Mouse (Mus musculus): ENCODE data around the gene Plpp1. TPM values are rescaled to one million over a fixed set of nuclear protein-coding genes. Genes with fewer than 3 reads are reported as not detected.

Plpp1 gene
- polyA plus RNA-seq, 1 experiment: 13.5 TPM

- Histone ChIP-seq H3K27ac (ENCODE audit: control insufficient read depth, insufficient read depth, low read length) (no peak overlapping the region), H3K27me3 (ENCODE audit: control insufficient read depth, insufficient read depth, low read length) (no peaks in the 10 kb centered on the region), H3K36me3 (ENCODE audit: control insufficient read depth, insufficient read depth, low read length) (peaks cover 76% of the 10 kb centered on the region), H3K4me1 (replicated peaks; ENCODE audit: control insufficient read depth, insufficient read depth, low read length) (no peaks in the 10 kb centered on the region), H3K4me3 (ENCODE audit: control insufficient read depth, insufficient read depth, low read length) (no peak overlapping the region)
- no peak for DNase-seq
- WGBS: 45% methylated on average over 11 of the region's 11 CpGs
- TF ChIP-seq POLR2A (IDR thresholded peaks at IDR 0.05; ENCODE audit: control insufficient read depth, extremely low read depth, insufficient read depth, low read length, poor library complexity) (no peak), CTCF (IDR thresholded peaks at IDR 0.05; ENCODE audit: borderline replicate concordance, control insufficient read depth, extremely low read depth, insufficient read depth, low read length, poor library complexity) (no peak)
These were observed 69.6 kb downstream of the Plpp1 start for GRCm38 (mm10) chr13:112870039-112870690.

- 70% methylated on average over 17 of the region's 17 CpGs for WGBS
- no peak for DNase-seq
- Histone ChIP-seq H3K4me1 (replicated peaks; ENCODE audit: control insufficient read depth, insufficient read depth, low read length) (no peaks in the 10 kb centered on the region), H3K27ac (ENCODE audit: control insufficient read depth, insufficient read depth, low read length) (no peak overlapping the region), H3K36me3 (ENCODE audit: control insufficient read depth, insufficient read depth, low read length) (peaks cover 75% of the 10 kb centered on the region), H3K27me3 (ENCODE audit: control insufficient read depth, insufficient read depth, low read length) (no peaks in the 10 kb centered on the region), H3K4me3 (ENCODE audit: control insufficient read depth, insufficient read depth, low read length) (no peak overlapping the region)
- no peak for TF ChIP-seq POLR2A (IDR thresholded peaks at IDR 0.05; ENCODE audit: control insufficient read depth, extremely low read depth, insufficient read depth, low read length, poor library complexity)
- TF ChIP-seq CTCF (IDR thresholded peaks at IDR 0.05; ENCODE audit: borderline replicate concordance, control insufficient read depth, extremely low read depth, insufficient read depth, low read length, poor library complexity): no peak
These were observed 71.1 kb downstream of the Plpp1 start for GRCm38 (mm10) chr13:112871500-112872266.

- 98% methylated on average over 12 of the region's 12 CpGs for WGBS
- Histone ChIP-seq H3K36me3 (ENCODE audit: control insufficient read depth, insufficient read depth, low read length) (peaks cover 79% of the 10 kb centered on the region), H3K4me3 (ENCODE audit: control insufficient read depth, insufficient read depth, low read length) (no peak overlapping the region), H3K27ac (ENCODE audit: control insufficient read depth, insufficient read depth, low read length) (no peak overlapping the region), H3K27me3 (ENCODE audit: control insufficient read depth, insufficient read depth, low read length) (no peaks in the 10 kb centered on the region), H3K4me1 (replicated peaks; ENCODE audit: control insufficient read depth, insufficient read depth, low read length) (no peaks in the 10 kb centered on the region)
- DNase-seq: no peak
- no peak for TF ChIP-seq CTCF (IDR thresholded peaks at IDR 0.05; ENCODE audit: borderline replicate concordance, control insufficient read depth, extremely low read depth, insufficient read depth, low read length, poor library complexity)
- TF ChIP-seq POLR2A (IDR thresholded peaks at IDR 0.05; ENCODE audit: control insufficient read depth, extremely low read depth, insufficient read depth, low read length, poor library complexity): no peak
These were observed 86.6 kb downstream of the Plpp1 start for GRCm38 (mm10) chr13:112887234-112887633.

- Histone ChIP-seq H3K4me1 (replicated peaks; ENCODE audit: control insufficient read depth, insufficient read depth, low read length) (no peaks in the 10 kb centered on the region), H3K27me3 (ENCODE audit: control insufficient read depth, insufficient read depth, low read length) (no peaks in the 10 kb centered on the region), H3K4me3 (ENCODE audit: control insufficient read depth, insufficient read depth, low read length) (no peak overlapping the region), H3K27ac (ENCODE audit: control insufficient read depth, insufficient read depth, low read length) (no peak overlapping the region), H3K36me3 (ENCODE audit: control insufficient read depth, insufficient read depth, low read length) (peaks cover 73% of the 10 kb centered on the region)
- no peak for DNase-seq
- 94% methylated on average over 3 of the region's 3 CpGs for WGBS
- no peak for TF ChIP-seq POLR2A (IDR thresholded peaks at IDR 0.05; ENCODE audit: control insufficient read depth, extremely low read depth, insufficient read depth, low read length, poor library complexity)
- no peak for TF ChIP-seq CTCF (IDR thresholded peaks at IDR 0.05; ENCODE audit: borderline replicate concordance, control insufficient read depth, extremely low read depth, insufficient read depth, low read length, poor library complexity)
These were observed 101.6 kb downstream of the Plpp1 start for GRCm38 (mm10) chr13:112902176-112902575.

GRCm38 (mm10) chr13:112909663-112910062 is 109.1 kb downstream of the Plpp1 start:
- no peak overlapping the region for H3K27ac ChIP-seq (ENCODE audit: control insufficient read depth, insufficient read depth, low read length)
- TF ChIP-seq POLR2A (IDR thresholded peaks at IDR 0.05; ENCODE audit: control insufficient read depth, extremely low read depth, insufficient read depth, low read length, poor library complexity) (no peak), CTCF (IDR thresholded peaks at IDR 0.05; ENCODE audit: borderline replicate concordance, control insufficient read depth, extremely low read depth, insufficient read depth, low read length, poor library complexity) (no peak)
- peaks cover 64% of the 10 kb centered on the region for H3K36me3 ChIP-seq (ENCODE audit: control insufficient read depth, insufficient read depth, low read length)
- H3K27me3 ChIP-seq (ENCODE audit: control insufficient read depth, insufficient read depth, low read length): no peaks in the 10 kb centered on the region
- peak; percentile 34 for DNase-seq
- no peak overlapping the region for H3K4me3 ChIP-seq (ENCODE audit: control insufficient read depth, insufficient read depth, low read length)
- no peaks in the 10 kb centered on the region for H3K4me1 ChIP-seq (replicated peaks; ENCODE audit: control insufficient read depth, insufficient read depth, low read length)
- WGBS: 50% methylated on average over 4 of the region's 4 CpGs

GRCm38 (mm10) chr13:112910434-112910833 is 109.8 kb downstream of the Plpp1 start:
- no peak overlapping the region for H3K4me3 ChIP-seq (ENCODE audit: control insufficient read depth, insufficient read depth, low read length)
- H3K27me3 ChIP-seq (ENCODE audit: control insufficient read depth, insufficient read depth, low read length): no peaks in the 10 kb centered on the region
- no peak for DNase-seq
- 91% methylated on average over 4 of the region's 4 CpGs for WGBS
- H3K36me3 ChIP-seq (ENCODE audit: control insufficient read depth, insufficient read depth, low read length): peaks cover 59% of the 10 kb centered on the region
- H3K27ac ChIP-seq (ENCODE audit: control insufficient read depth, insufficient read depth, low read length): no peak overlapping the region
- H3K4me1 ChIP-seq (replicated peaks; ENCODE audit: control insufficient read depth, insufficient read depth, low read length): no peaks in the 10 kb centered on the region
- TF ChIP-seq CTCF (IDR thresholded peaks at IDR 0.05; ENCODE audit: borderline replicate concordance, control insufficient read depth, extremely low read depth, insufficient read depth, low read length, poor library complexity): no peak
- TF ChIP-seq POLR2A (IDR thresholded peaks at IDR 0.05; ENCODE audit: control insufficient read depth, extremely low read depth, insufficient read depth, low read length, poor library complexity): no peak

Other genes starting within 250 kb of the Plpp1 start
- gene Il31ra, start 206.4 kb upstream of the Plpp1 start, polyA plus RNA-seq (2012; rRNA removed): 0.22 and 0.23 TPM in 2 replicates
- 0.08 TPM in 1 of 2 replicates, not detected in the other for gene Ddx4, start 148.3 kb upstream of the Plpp1 start, polyA plus RNA-seq (2012; rRNA removed)
- gene Slc38a9, start 140.0 kb upstream of the Plpp1 start, polyA plus RNA-seq (2012; rRNA removed): 71.2 and 73.3 TPM in 2 replicates
- 12.6 and 14.5 TPM in 2 replicates for gene Mtrex, start 126.6 kb downstream of the Plpp1 start, polyA plus RNA-seq (2012; rRNA removed)
- gene Dhx29, start 126.7 kb downstream of the Plpp1 start, polyA plus RNA-seq (2012; rRNA removed): 4.8 and 5.2 TPM in 2 replicates
- 3.9 and 6.1 TPM in 2 replicates for gene Ccno, start 187.0 kb downstream of the Plpp1 start, polyA plus RNA-seq (2012; rRNA removed)
- 0.28 and 0.32 TPM in 2 replicates for gene Mcidas, start 193.1 kb downstream of the Plpp1 start, polyA plus RNA-seq (2012; rRNA removed)
- 0.47 and 0.48 TPM in 2 replicates for gene Cdc20b, start 234.3 kb downstream of the Plpp1 start, polyA plus RNA-seq (2012; rRNA removed)
- 1.3 and 1.9 TPM in 2 replicates for gene Gpx8, start 245.6 kb downstream of the Plpp1 start, polyA plus RNA-seq (2012; rRNA removed)